Mouse (Mus musculus) embryonic facial prominence, embryonic 14.5 days (tissue): ENCODE results near the gene Tmc3. TPM values are rescaled to one million over a fixed set of nuclear protein-coding genes. Genes with fewer than 3 reads are reported as not detected.
A peak's percentile ranks its signal among the peaks of the same experiment; 100 is the strongest.

Source experiments
- ATAC-seq: fragments of 200-750 bp; cut with Nextera tagmentation; 2 replicates; pipeline ENCODE4 v1.8.0; 2017; ENCODE audit warnings: low read depth, moderate number of reproducible peaks, moderate TSS enrichment
- DNase-seq: peaks from one replicate; pipeline ENCODE4 v3.0.0-alpha.2; 2015; ENCODE audit warnings: low spot score
- H3K27ac ChIP-seq: fragments of 300-500 bp; sonication (generic); replicated peaks from 2 replicates; pipeline ENCODE4 v1.5.1; 2014; ENCODE audit warnings: low read depth, mild to moderate bottlenecking, low read length, moderate library complexity
- H3K27me3 ChIP-seq: fragments of 300-500 bp; sonication (generic); replicated peaks from 2 replicates; pipeline ENCODE4 v1.6.1; 2014; ENCODE audit warnings: low read length; ENCODE audit not compliant: control insufficient read depth, insufficient read depth
- H3K36me3 ChIP-seq: fragments of 300-500 bp; sonication (generic); 2 replicates; pipeline ENCODE4 v1.6.1; 2014; ENCODE audit warnings: low read length, mixed read lengths; ENCODE audit not compliant: control insufficient read depth, insufficient read depth
- H3K4me1 ChIP-seq: fragments of 300-500 bp; sonication (generic); 2 replicates; pipeline ENCODE4 v1.6.1; 2014; ENCODE audit warnings: antibody characterized with exemption, low read length; ENCODE audit not compliant: control insufficient read depth, insufficient read depth
- H3K4me2 ChIP-seq: fragments of 300-500 bp; sonication (generic); 2 replicates; pipeline ENCODE4 v1.6.1; 2014; ENCODE audit warnings: low read depth, mild to moderate bottlenecking, low read length, moderate library complexity, mixed read lengths
- H3K4me3 ChIP-seq: fragments of 300-500 bp; sonication (generic); 2 replicates; pipeline ENCODE4 v1.5.1; 2014; ENCODE audit warnings: low read depth, mild to moderate bottlenecking, low read length
- H3K9ac ChIP-seq: fragments of 300-500 bp; sonication (generic); 2 replicates; pipeline ENCODE4 v1.6.1; 2014; ENCODE audit warnings: low read depth, mild to moderate bottlenecking, low read length, moderate library complexity, mixed read lengths
- H3K9me3 ChIP-seq: fragments of 300-500 bp; sonication (generic); 2 replicates; pipeline ENCODE4 v1.6.1; 2016; ENCODE audit warnings: low read length; ENCODE audit not compliant: control insufficient read depth
- WGBS: fragments of 180-500 bp; shearing (Covaris S2); extraction: QIAGEN DNeasy Blood & Tissue Kit; methylation state at CpG from one replicate; pipeline ENCODE4 v1.1.7; 2014; 5-methylcytosine and 5-hydroxymethylcytosine counted together
- polyA plus RNA-seq: library from polyadenylated mRNA; unstranded; fragments of >200 nt; fragmentation: Nextera tagmentation; extraction: Ambion mirVana; gene quantifications from 2 replicates; pipeline ENCODE4 v1.2.1, GENCODE M21; 2014

Gene Tmc3
- polyA plus RNA-seq, 1 experiment from 2014 or later: 0.99 TPM

DNA sequence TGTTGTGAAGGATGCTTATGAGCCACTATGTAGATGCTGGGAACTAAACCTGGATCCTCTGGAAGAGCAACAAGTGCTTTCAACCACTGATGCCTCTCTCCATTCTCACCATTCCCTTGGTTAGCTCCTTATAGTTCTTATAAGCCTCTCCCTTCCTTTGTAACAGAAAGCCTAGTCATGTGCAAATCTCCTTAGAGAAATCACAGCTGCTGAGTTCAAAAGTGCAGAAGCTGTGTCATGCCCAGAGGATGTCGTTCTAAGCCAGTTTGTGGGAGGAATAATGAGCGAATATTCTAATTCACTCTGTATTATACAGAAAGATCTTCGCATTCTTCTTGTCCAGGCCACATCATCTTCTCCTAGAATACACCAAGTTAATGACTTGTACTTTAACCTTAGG, 12.8 kb upstream of the Tmc3 start:
- Histone ChIP-seq H3K9me3 (no peaks in the 10 kb centered on the region), H3K27me3 (no peaks in the 10 kb centered on the region), H3K4me3 (no peak overlapping the region), H3K4me1 (no peaks in the 10 kb centered on the region; the same call in 1 of the 2 replicates), H3K4me2 (no peak overlapping the region), H3K27ac (no peak overlapping the region), H3K36me3 (no peaks in the 10 kb centered on the region), H3K9ac (no peak overlapping the region)
- ATAC-seq (no peak), DNase-seq (peak; percentile 44)
- WGBS: 60% methylated on average over 3 of the region's 3 CpGs

DNA sequence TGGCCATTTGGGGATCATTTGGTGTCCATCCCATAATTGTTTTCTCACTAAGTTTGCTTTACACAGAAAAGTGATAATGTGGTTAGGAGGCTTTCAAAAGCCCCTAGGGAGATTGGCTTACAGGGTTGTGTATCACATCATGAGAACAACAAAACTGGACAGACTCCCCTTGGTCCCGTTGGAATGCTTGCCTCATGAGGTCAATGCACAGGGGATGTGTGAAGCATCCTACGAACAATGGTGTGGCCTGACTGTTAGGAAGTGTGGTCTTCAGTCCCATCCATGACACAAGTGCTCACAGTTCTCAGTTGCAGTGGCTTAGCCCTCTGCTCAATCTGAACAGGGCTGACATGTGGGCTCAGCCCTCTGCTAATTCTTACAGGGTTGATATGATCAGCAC, 12.3 kb upstream of the Tmc3 start:
- no peak for ATAC-seq
- H3K9ac ChIP-seq: no peak overlapping the region
- H3K9me3 ChIP-seq: no peaks in the 10 kb centered on the region
- DNase-seq: no peak
- no peaks in the 10 kb centered on the region; the same call in 1 of the 2 replicates for H3K4me1 ChIP-seq
- WGBS: 70% methylated on average over 2 of the region's 2 CpGs
- no peaks in the 10 kb centered on the region for H3K27me3 ChIP-seq
- H3K36me3 ChIP-seq: no peaks in the 10 kb centered on the region
- H3K4me3 ChIP-seq: no peak overlapping the region
- no peak overlapping the region for H3K4me2 ChIP-seq
- H3K27ac ChIP-seq: no peak overlapping the region

DNA sequence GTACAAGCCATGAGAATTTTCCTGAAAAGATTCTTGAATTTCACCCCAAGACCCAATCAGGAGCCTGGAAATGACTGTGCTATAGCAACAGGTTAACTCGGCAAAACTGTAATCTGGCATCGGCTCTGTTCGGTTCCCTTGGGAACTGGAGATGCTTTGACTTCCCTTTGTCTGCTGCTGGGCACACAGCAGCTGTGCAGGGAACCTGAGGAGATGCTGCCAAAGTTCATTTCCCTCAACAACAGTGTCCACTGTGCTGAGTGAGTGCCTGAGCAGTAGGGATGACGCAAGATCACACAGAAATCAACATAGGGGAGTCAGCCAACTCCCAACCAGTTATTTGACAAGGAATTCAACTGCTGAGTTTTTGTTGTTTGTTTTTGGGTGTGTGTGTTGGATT, 3.8 kb upstream of the Tmc3 start:
- Histone ChIP-seq H3K27ac (no peak overlapping the region), H3K9ac (no peak overlapping the region), H3K4me2 (no peak overlapping the region), H3K4me3 (no peak overlapping the region), H3K27me3 (no peaks in the 10 kb centered on the region; the same call in 1 of the 2 replicates), H3K4me1 (peaks cover 10% of the 10 kb centered on the region; the same call in 1 of the 2 replicates), H3K36me3 (no peaks in the 10 kb centered on the region), H3K9me3 (no peaks in the 10 kb centered on the region)
- DNase-seq: peak; percentile 82
- peak; percentile 91 for ATAC-seq
- 41% methylated on average over 4 of the region's 4 CpGs for WGBS

DNA sequence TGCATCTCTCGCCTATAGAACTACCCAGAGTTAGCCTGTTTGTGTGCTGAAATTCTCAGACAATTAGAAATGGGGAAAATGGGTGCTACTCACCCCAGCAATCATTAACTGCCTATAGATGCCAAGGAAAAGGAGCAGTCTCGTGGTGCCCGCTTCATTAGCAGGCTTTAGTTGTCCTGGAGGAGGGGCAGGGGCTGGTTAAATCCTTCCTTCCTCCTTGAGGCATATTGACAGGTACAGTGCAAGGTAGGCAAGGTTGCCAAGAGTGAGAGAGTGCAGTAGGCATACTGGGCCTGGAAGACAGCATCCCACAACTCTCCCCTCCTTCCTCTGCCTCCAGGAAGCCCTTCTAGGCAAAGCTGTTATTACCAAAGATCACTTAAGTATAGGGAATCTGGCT, 9.3 kb downstream of the Tmc3 start:
- no peaks in the 10 kb centered on the region for H3K36me3 ChIP-seq
- H3K4me1 ChIP-seq: no peaks in the 10 kb centered on the region
- no peaks in the 10 kb centered on the region for H3K9me3 ChIP-seq
- H3K4me3 ChIP-seq: no peak overlapping the region
- no peak for DNase-seq
- no peaks in the 10 kb centered on the region for H3K27me3 ChIP-seq
- H3K4me2 ChIP-seq: no peak overlapping the region
- WGBS: 82% methylated on average over 3 of the region's 3 CpGs
- H3K9ac ChIP-seq: no peak overlapping the region
- no peak for ATAC-seq
- H3K27ac ChIP-seq: no peak overlapping the region

DNA sequence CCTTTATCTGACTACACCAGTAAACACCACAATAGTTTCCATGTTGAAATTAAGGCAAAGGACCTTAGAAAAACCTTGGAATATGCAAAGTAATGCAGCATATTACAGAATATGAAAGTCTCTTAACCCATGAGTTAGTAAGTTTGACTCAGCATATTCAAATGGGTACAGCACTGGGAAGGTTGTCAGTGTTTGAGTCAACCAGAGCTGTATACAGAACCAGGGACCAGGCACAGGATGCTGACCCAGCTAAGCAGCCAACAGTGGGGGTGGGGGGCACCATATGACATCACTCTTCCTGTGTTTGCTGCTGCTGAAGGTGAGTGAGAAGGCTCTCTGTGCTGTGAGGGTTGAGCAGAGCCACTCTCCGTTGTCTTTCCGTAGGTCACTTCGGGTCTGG, 12.3 kb downstream of the Tmc3 start:
- Histone ChIP-seq H3K4me1 (no peaks in the 10 kb centered on the region), H3K27ac (no peak overlapping the region), H3K27me3 (no peaks in the 10 kb centered on the region), H3K36me3 (no peaks in the 10 kb centered on the region), H3K4me3 (no peak overlapping the region), H3K4me2 (no peak overlapping the region), H3K9me3 (no peaks in the 10 kb centered on the region), H3K9ac (no peak overlapping the region)
- DNase-seq (no peak), ATAC-seq (no peak)
- 94% methylated on average over 3 of the region's 3 CpGs for WGBS

DNA sequence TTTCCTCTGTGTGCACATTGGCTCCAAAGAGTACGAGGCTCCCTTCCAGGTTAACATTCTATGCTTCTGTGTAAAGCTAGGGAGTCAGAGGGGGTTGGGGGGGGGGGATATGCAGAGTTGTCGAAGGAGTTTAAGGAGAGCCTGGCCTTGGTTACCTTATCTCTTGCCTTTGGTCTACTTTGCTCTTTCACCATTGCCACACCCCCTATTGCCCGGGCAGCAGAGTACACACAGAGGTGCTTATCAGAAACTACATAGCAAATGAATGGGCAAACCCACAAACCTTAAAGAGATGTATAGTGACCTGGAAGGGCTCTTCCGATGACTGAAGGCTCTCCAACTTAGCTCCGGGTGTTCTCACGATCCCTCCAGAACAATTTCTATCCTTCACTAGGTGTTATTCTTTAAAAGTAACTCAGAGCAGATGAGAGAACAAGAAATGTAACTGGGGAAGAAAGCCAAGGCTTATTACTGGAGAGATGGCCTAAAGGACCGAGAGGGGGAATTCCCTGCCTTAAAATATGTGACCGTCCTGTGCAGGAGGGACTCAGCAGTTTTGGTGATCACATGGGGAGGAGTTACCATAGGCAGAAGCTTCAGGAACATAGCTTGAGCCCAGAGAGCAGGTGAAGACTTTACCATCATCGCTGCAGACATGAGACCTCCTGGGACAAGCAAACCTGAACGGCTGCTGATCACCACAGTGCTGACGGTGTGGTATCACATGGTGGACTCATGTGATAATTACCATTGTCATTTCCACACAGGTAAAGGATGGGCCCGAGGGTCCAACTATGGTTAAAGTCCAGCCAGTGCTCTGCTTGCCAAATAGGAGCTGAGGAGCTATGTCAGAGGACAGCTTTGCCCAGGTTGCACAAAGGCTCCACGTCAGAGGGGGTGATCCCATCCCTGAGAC, 14.5 kb downstream of the Tmc3 start:
- 86% methylated on average over 13 of the region's 13 CpGs for WGBS
- no peaks in the 10 kb centered on the region for H3K4me1 ChIP-seq
- H3K4me2 ChIP-seq: no peak overlapping the region
- H3K27me3 ChIP-seq: no peaks in the 10 kb centered on the region; the same call in 1 of the 2 replicates
- no peak overlapping the region for H3K27ac ChIP-seq
- no peak for DNase-seq
- H3K4me3 ChIP-seq: no peak overlapping the region
- no peak overlapping the region for H3K9ac ChIP-seq
- ATAC-seq: no peak
- no peaks in the 10 kb centered on the region for H3K36me3 ChIP-seq
- no peaks in the 10 kb centered on the region for H3K9me3 ChIP-seq

DNA sequence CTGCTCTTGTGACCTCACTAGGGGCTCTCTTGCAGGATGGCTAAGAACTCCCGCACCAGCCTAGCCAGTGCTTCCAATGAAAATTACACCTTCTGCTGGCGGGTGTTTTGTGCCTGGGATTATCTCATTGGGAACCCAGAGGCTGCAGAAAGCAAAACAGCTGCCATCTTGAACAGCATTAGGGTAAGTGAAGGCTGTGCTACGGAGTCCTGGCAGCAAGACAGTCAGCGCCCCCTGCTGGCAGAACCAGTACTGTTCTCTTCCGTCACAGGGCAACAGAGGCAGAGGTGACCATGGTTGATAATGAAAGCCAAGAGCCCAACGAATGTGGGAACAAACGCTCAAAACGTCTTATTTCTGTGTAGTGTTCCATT, 15.2 kb downstream of the Tmc3 start:
- H3K4me1 ChIP-seq: no peaks in the 10 kb centered on the region
- DNase-seq: no peak
- no peaks in the 10 kb centered on the region for H3K36me3 ChIP-seq
- H3K4me2 ChIP-seq: no peak overlapping the region
- WGBS: 56% methylated on average over 8 of the region's 8 CpGs
- H3K27ac ChIP-seq: no peak overlapping the region
- H3K4me3 ChIP-seq: no peak overlapping the region
- H3K9me3 ChIP-seq: no peaks in the 10 kb centered on the region
- H3K9ac ChIP-seq: no peak overlapping the region
- H3K27me3 ChIP-seq: no peaks in the 10 kb centered on the region; the same call in 1 of the 2 replicates
- ATAC-seq: no peak

DNA sequence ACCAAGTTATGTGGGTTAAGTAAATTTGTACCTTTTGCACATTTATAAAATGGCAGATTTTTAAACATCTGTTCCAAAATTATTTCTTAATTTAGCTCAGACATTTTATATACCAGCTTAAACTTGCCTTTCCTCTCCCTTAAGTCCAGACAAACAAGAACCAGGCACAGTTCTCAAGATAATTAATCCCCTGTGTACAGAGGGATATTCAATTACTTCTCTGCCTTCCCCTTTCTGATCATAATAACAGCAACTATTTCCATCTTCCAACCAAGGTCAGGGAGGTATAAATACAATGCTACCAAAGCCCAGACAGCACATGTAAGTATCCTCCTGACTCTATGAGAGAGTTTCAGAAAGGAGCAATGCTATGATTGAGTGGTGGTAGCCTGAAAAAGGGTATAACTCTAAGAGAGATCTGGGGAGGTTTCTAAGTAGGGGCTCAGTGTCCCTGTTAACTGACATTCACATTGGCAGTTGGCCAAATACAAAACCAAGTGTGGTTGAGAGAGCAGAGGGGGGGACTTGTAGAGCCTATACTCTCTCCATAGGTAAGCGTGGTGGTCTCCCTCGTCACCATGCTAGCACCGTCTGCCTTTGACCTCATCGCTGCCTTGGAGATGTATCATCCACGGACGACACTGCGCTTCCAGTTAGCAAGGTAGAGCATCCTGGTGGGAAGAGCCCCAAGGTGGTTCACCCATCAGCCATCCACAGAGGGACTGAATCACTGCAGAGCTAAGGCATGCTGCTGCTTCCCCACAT, 19.6 kb downstream of the Tmc3 start:
- Histone ChIP-seq H3K4me2 (no peak overlapping the region), H3K9me3 (no peaks in the 10 kb centered on the region), H3K4me1 (no peaks in the 10 kb centered on the region), H3K27me3 (no peaks in the 10 kb centered on the region; the same call in 1 of the 2 replicates), H3K27ac (no peak overlapping the region), H3K4me3 (no peak overlapping the region), H3K9ac (no peak overlapping the region), H3K36me3 (no peaks in the 10 kb centered on the region)
- WGBS: 71% methylated on average over 7 of the region's 7 CpGs
- peak; percentile 76 for ATAC-seq
- peak; percentile 33 for DNase-seq
